Mouse (Mus musculus) heart, embryonic 13.5 days (tissue): ENCODE results near the gene Nr1h5. TPM values are rescaled to one million over a fixed set of nuclear protein-coding genes. Genes with fewer than 3 reads are reported as not detected.

Source experiments
- ATAC-seq: fragments of 200-750 bp; cut with Nextera tagmentation; 2 replicates; pipeline ENCODE4 v1.8.0; 2017; ENCODE audit warnings: moderate TSS enrichment; ENCODE audit not compliant: insufficient number of reproducible peaks, low FRiP score, low TSS enrichment; ENCODE audit errors: extremely low read depth
- H3K27ac ChIP-seq: fragments of 300-500 bp; sonication (generic); replicated peaks from 2 replicates; pipeline ENCODE4 v1.5.1; 2015; ENCODE audit warnings: moderate library complexity, mild to moderate bottlenecking, inconsistent platforms
- H3K27me3 ChIP-seq: fragments of 300-500 bp; sonication (generic); replicated peaks from 2 replicates; pipeline ENCODE4 v1.6.1; 2015; ENCODE audit warnings: mild to moderate bottlenecking, inconsistent platforms
- H3K36me3 ChIP-seq: fragments of 300-500 bp; sonication (generic); 2 replicates; pipeline ENCODE4 v1.6.1; 2015; ENCODE audit warnings: mild to moderate bottlenecking, inconsistent platforms
- H3K4me1 ChIP-seq: fragments of 300-500 bp; sonication (generic); 2 replicates; pipeline ENCODE4 v1.6.1; 2015; ENCODE audit warnings: inconsistent platforms
- H3K4me2 ChIP-seq: fragments of 300-500 bp; sonication (generic); 2 replicates; pipeline ENCODE4 v1.6.1; 2015; ENCODE audit warnings: inconsistent platforms, mild to moderate bottlenecking, moderate library complexity
- H3K4me3 ChIP-seq: fragments of 300-500 bp; sonication (generic); 2 replicates; pipeline ENCODE4 v1.5.1; 2015; ENCODE audit warnings: moderate library complexity, mild to moderate bottlenecking, inconsistent platforms
- H3K9ac ChIP-seq: fragments of 300-500 bp; sonication (generic); 2 replicates; pipeline ENCODE4 v1.6.1; 2015; ENCODE audit warnings: inconsistent platforms, mild to moderate bottlenecking, moderate library complexity
- H3K9me3 ChIP-seq: fragments of 300-500 bp; sonication (generic); 2 replicates; pipeline ENCODE4 v1.6.1; 2016; ENCODE audit warnings: inconsistent platforms
- WGBS: fragments of 180-500 bp; shearing (Covaris S2); methylation state at CpG from one replicate; pipeline ENCODE4 v1.1.7; 2015; ENCODE audit warnings: mixed read lengths; 5-methylcytosine and 5-hydroxymethylcytosine counted together
- polyA plus RNA-seq: library from polyadenylated mRNA; unstranded; fragments of >200 nt; fragmentation: Nextera tagmentation; extraction: Ambion mirVana; gene quantifications from 2 replicates; pipeline ENCODE4 v1.2.1, GENCODE M21; 2015

Gene Nr1h5
- polyA plus RNA-seq, 1 experiment from 2014 or later, result 0.17 TPM

- H3K36me3 ChIP-seq, result no peaks in the 10 kb centered on the region
- no peak overlapping the region for H3K27ac ChIP-seq
- no peaks in the 10 kb centered on the region for H3K27me3 ChIP-seq
- 72% methylated on average over 3 of the region's 3 CpGs for WGBS
- no peak overlapping the region for H3K4me3 ChIP-seq
- no peak overlapping the region for H3K9ac ChIP-seq
- H3K4me2 ChIP-seq, result no peak overlapping the region
- 0 out of 2 replicates have a peak, but pooled peaks cover 3% of the 10 kb centered on the region for H3K4me1 ChIP-seq
- no peak for ATAC-seq
- no peaks in the 10 kb centered on the region for H3K9me3 ChIP-seq
Measured at GRCm38 (mm10) chr3:102970508-102970907, 6.6 kb upstream of the Nr1h5 start.

- Histone ChIP-seq H3K4me3 (no peak overlapping the region), H3K27me3 (no peaks in the 10 kb centered on the region), H3K4me2 (no peak overlapping the region), H3K27ac (no peak overlapping the region), H3K4me1 (0 out of 2 replicates have a peak, but pooled peaks cover 3% of the 10 kb centered on the region), H3K36me3 (no peaks in the 10 kb centered on the region), H3K9ac (no peak overlapping the region), H3K9me3 (no peaks in the 10 kb centered on the region)
- no peak for ATAC-seq
- WGBS, result 69% methylated on average over 9 of the region's 9 CpGs
Measured at GRCm38 (mm10) chr3:102970067-102970466, 6.1 kb upstream of the Nr1h5 start.

DNA sequence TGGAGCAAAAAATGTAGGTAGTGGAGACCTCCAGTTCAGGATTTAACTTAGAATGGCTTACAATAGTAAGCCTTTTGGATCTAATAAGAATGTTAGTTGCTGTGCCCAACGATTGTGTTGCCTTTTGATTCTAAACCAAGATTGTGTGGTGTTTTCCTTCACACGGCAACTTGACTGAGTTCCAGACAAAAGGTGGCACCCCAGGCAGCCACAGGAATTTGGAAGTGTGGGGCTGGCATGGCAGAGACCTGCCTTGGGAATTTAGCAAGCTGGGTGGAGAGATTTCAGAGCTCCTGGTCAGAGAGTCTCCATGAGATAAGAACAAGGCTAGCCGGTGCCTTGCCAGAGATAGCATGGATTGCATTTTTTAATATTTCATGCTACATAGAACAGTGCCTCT lies 8.3 kb downstream of the Nr1h5 start:
- no peak for ATAC-seq
- Histone ChIP-seq H3K36me3 (no peaks in the 10 kb centered on the region), H3K27ac (no peak overlapping the region), H3K9ac (no peak overlapping the region), H3K27me3 (no peaks in the 10 kb centered on the region), H3K9me3 (no peaks in the 10 kb centered on the region), H3K4me2 (no peak overlapping the region), H3K4me1 (no peaks in the 10 kb centered on the region), H3K4me3 (no peak overlapping the region)
- 21% methylated on average over 3 of the region's 3 CpGs for WGBS

- H3K9ac ChIP-seq, result no peak overlapping the region
- ATAC-seq, result no peak
- no peaks in the 10 kb centered on the region for H3K4me1 ChIP-seq
- no peak overlapping the region for H3K4me2 ChIP-seq
- no peaks in the 10 kb centered on the region for H3K27me3 ChIP-seq
- H3K9me3 ChIP-seq, result no peaks in the 10 kb centered on the region
- H3K36me3 ChIP-seq, result no peaks in the 10 kb centered on the region
- no peak overlapping the region for H3K4me3 ChIP-seq
- WGBS, result 77% methylated on average over 3 of the region's 3 CpGs
- H3K27ac ChIP-seq, result no peak overlapping the region
Measured at GRCm38 (mm10) chr3:102955143-102955542, 8.8 kb downstream of the Nr1h5 start.

DNA sequence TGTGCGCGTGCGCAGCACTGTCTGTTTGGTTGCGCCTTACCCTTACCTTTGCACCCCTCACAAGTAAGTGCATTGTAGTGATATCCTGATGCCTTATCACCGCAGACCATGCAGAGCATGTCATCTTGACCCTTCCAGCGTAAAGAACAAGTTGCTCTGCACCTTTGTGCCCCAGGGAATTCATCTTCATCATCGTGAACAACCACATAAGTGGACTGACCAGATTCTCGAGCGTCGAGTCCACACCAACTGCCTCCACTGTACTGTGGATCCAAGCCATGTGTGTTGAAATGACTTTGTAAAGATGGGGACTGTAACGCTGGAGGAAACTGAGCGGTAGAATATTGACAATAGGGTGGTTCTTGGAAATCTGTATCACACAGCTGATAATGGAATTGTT lies 9.5 kb downstream of the Nr1h5 start:
- no peak for ATAC-seq
- no peak overlapping the region for H3K4me3 ChIP-seq
- no peaks in the 10 kb centered on the region for H3K27me3 ChIP-seq
- H3K9ac ChIP-seq, result no peak overlapping the region
- H3K36me3 ChIP-seq, result no peaks in the 10 kb centered on the region
- H3K4me2 ChIP-seq, result no peak overlapping the region
- no peak overlapping the region for H3K27ac ChIP-seq
- H3K9me3 ChIP-seq, result no peaks in the 10 kb centered on the region
- 87% methylated on average over 12 of the region's 12 CpGs for WGBS
- H3K4me1 ChIP-seq, result no peaks in the 10 kb centered on the region

GRCm38 (mm10) chr3:102946861-102947260 lies 17.1 kb downstream of the Nr1h5 start:
- Histone ChIP-seq H3K4me2 (no peak overlapping the region), H3K4me3 (no peak overlapping the region), H3K9ac (no peak overlapping the region), H3K4me1 (no peaks in the 10 kb centered on the region), H3K36me3 (no peaks in the 10 kb centered on the region), H3K27ac (no peak overlapping the region), H3K27me3 (no peaks in the 10 kb centered on the region), H3K9me3 (no peaks in the 10 kb centered on the region)
- WGBS, result 69% methylated on average over 5 of the region's 5 CpGs
- ATAC-seq, result no peak

GRCm38 (mm10) chr3:102946312-102946711 lies 17.6 kb downstream of the Nr1h5 start:
- no peaks in the 10 kb centered on the region for H3K36me3 ChIP-seq
- H3K9ac ChIP-seq, result no peak overlapping the region
- H3K27me3 ChIP-seq, result no peaks in the 10 kb centered on the region
- H3K27ac ChIP-seq, result no peak overlapping the region
- H3K9me3 ChIP-seq, result no peaks in the 10 kb centered on the region
- no peak for ATAC-seq
- WGBS, result 78% methylated on average over 3 of the region's 3 CpGs
- no peak overlapping the region for H3K4me3 ChIP-seq
- H3K4me2 ChIP-seq, result no peak overlapping the region
- H3K4me1 ChIP-seq, result no peaks in the 10 kb centered on the region

- H3K4me3 ChIP-seq, result no peak overlapping the region
- no peaks in the 10 kb centered on the region for H3K9me3 ChIP-seq
- H3K27me3 ChIP-seq, result no peaks in the 10 kb centered on the region
- H3K9ac ChIP-seq, result no peak overlapping the region
- WGBS, result 81% methylated on average over 1 of the region's 1 CpGs
- no peaks in the 10 kb centered on the region for H3K4me1 ChIP-seq
- no peak for ATAC-seq
- no peaks in the 10 kb centered on the region for H3K36me3 ChIP-seq
- no peak overlapping the region for H3K4me2 ChIP-seq
- H3K27ac ChIP-seq, result no peak overlapping the region
Measured at GRCm38 (mm10) chr3:102938100-102938499, 25.8 kb downstream of the Nr1h5 start.

DNA sequence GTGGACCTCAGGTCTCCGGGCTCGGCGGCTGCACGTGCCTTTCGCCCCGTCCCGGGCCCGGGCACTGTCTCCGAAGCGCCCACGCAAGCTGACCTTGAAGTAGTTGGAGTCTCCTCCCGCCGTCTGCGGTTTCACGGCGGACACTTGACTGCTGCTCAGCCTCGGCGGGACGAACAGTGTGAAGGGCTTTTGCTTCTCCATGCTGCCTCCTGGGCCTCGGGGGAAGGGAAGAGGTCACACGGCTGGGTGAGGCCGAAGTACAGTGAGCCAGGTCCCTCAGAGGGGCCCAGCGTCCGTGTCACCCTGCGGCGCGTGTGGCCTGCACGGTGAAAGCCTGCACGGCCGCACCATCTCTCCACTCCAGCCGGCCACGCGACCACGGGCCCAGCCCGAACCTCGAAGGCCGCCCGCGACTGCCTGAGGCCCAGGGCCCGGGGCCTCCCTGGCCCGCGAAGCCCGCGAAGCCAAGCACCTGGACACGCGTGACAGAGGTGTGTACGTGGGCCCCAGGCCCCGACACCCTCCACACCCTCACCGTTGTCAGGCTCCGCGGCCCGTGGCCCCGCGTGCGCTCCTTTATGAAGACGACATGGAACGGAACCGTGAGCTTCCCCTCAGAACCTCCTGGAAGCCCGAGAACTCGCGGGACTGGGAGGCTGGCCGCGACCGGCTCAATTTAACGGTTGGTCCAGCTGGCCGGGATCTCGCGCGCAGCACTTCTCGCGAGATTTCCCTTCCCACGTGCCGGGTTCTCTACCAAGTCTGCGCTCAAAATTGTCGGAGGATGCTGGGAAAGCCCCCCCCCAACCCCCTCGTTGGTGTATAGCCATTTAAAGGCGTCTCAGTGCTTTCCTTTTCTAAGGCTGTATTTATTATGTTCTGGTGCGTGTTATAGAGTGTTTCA lies 28.2 kb downstream of the Nr1h5 start, which contains the start of gene Sycp1:
Gene Sycp1, minus strand, starts transcription at position 650 of the 904 bp plus-strand sequence.
- no peak for ATAC-seq
- H3K4me1 ChIP-seq, result no peaks in the 10 kb centered on the region

DNA sequence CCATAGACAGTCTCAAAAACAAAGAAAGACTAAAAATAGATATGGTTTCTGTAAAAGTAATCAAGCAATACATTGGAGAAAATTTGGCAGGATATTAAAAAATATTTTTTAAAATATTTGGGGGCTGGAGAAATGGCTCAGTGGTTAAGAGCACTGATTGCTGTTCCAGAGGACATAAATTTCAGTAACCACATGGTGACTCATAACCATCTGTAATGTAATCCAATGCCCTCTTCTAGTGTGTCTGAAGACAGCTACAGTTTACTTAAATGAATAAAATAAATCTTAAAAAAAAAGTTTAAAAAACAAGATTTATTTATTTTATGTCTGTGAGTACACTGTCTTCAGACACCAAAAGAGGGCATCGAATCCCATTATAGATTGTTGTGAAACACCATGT lies 64.8 kb downstream of the Nr1h5 start:
- no peak overlapping the region for H3K4me3 ChIP-seq
- ATAC-seq, result no peak
- H3K9me3 ChIP-seq, result no peaks in the 10 kb centered on the region
- H3K9ac ChIP-seq, result no peak overlapping the region
- no peaks in the 10 kb centered on the region for H3K4me1 ChIP-seq
- H3K36me3 ChIP-seq, result no peaks in the 10 kb centered on the region
- no peak overlapping the region for H3K27ac ChIP-seq
- no peak overlapping the region for H3K4me2 ChIP-seq
- H3K27me3 ChIP-seq, result no peaks in the 10 kb centered on the region
- WGBS, result 93% methylated on average over 1 of the region's 1 CpGs

More for the DNA sequence above, 28.2 kb downstream of the Nr1h5 start, which contains the start of gene Sycp1:
- Histone ChIP-seq H3K4me3 (no peak within 1 kb of the TSS), H3K9ac (no peak within 1 kb of the TSS), H3K9me3 (no peaks in the 10 kb centered on the region), H3K4me2 (no peak within 1 kb of the TSS), H3K27me3 (no peaks in the 10 kb centered on the region), H3K36me3 (no peaks in the 10 kb centered on the region), H3K27ac (no peak within 1 kb of the TSS)
- 86% methylated on average over 78 of the region's 78 CpGs for WGBS
